Mouse (Mus musculus) forebrain, embryonic 14.5 days (tissue): Measurements from ENCODE around the gene Samd4b. TPM values are rescaled to one million over a fixed set of nuclear protein-coding genes. Genes with fewer than 3 reads are reported as not detected.

Experiments
- ATAC-seq: fragments of 200-750 bp; cut with Nextera tagmentation; 2 replicates; pipeline ENCODE4 v1.8.0; 2017; ENCODE audit warnings: mild to moderate bottlenecking, moderate library complexity
- DNase-seq: peaks from one replicate; pipeline ENCODE4 v3.0.0-alpha.2; 2015; ENCODE audit warnings: low spot score
- H3K27ac ChIP-seq: fragments of 300-500 bp; sonication (generic); 2 replicates; pipeline ENCODE4 v1.5.1; 2014; ENCODE audit warnings: low read depth, mild to moderate bottlenecking, control low read depth, low read length, moderate library complexity
- H3K27me3 ChIP-seq: fragments of 300-500 bp; sonication (generic); replicated peaks from 2 replicates; pipeline ENCODE4 v1.6.1; 2014; ENCODE audit warnings: low read length, control low read depth, mixed read lengths; ENCODE audit not compliant: control insufficient read depth, insufficient read depth
- H3K36me3 ChIP-seq: fragments of 300-500 bp; sonication (generic); 2 replicates; pipeline ENCODE4 v1.6.1; 2014; ENCODE audit warnings: low read length, control low read depth; ENCODE audit not compliant: control insufficient read depth, insufficient read depth
- H3K4me1 ChIP-seq: fragments of 300-500 bp; sonication (generic); 2 replicates; pipeline ENCODE4 v1.6.1; 2014; ENCODE audit warnings: antibody characterized with exemption, low read length, control low read depth; ENCODE audit not compliant: control insufficient read depth, insufficient read depth
- H3K4me2 ChIP-seq: fragments of 300-500 bp; sonication (generic); 2 replicates; pipeline ENCODE4 v1.6.1; 2014; ENCODE audit warnings: mild to moderate bottlenecking, control low read depth, low read length
- H3K4me3 ChIP-seq: fragments of 300-500 bp; sonication (generic); 2 replicates; pipeline ENCODE4 v1.5.1; 2014; ENCODE audit warnings: low read depth, low read length, control low read depth
- H3K9ac ChIP-seq: fragments of 300-500 bp; sonication (generic); 2 replicates; pipeline ENCODE4 v1.6.1; 2014; ENCODE audit warnings: mild to moderate bottlenecking, low read length, control low read depth, moderate library complexity
- H3K9me3 ChIP-seq: fragments of 300-500 bp; sonication (generic); replicated peaks from 2 replicates; pipeline ENCODE4 v1.6.1; 2016; ENCODE audit warnings: low read length, control low read depth, mixed read lengths; ENCODE audit not compliant: control insufficient read depth
- WGBS: fragments of 180-500 bp; shearing (Covaris S2); extraction: QIAGEN DNeasy Blood & Tissue Kit; methylation state at CpG from one replicate; pipeline ENCODE4 v1.1.7; 2014; 5-methylcytosine and 5-hydroxymethylcytosine counted together
- polyA plus RNA-seq: library from polyadenylated mRNA; unstranded; fragments of >200 nt; fragmentation: Nextera tagmentation; extraction: Ambion mirVana; gene quantifications from 2 replicates; pipeline ENCODE4 v1.2.1, GENCODE M21; 2014

The Samd4b gene
- polyA plus RNA-seq, 1 experiment from 2014 or later, result 20.1 TPM

DNA sequence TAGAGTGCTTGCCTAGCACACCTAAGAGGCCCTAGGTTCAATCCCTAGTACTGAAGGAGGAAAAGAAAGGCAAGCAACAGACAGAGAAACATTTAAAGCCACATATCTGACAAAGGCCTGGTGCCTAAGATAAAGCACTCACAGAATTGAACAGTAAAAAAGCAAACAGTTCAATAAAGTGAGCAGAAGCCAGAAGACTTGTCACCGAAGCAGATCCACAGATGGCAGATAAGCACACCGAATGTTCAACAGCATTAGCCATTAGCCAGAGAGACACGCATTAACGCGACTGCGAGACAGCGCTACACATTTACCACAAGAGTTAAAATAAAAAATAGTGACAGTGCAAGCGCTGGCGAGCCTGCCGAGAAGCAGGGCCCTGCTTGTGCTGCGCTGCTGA, 15.1 kb downstream of the Samd4b start:
- no peak overlapping the region for H3K4me2 ChIP-seq
- WGBS, result 78% methylated on average over 11 of the region's 11 CpGs
- H3K4me1 ChIP-seq, result peaks cover 9% of the 10 kb centered on the region
- DNase-seq (peak; percentile 39), ATAC-seq (no peak)
- no peaks in the 10 kb centered on the region for H3K27me3 ChIP-seq
- H3K9me3 ChIP-seq, result no peaks in the 10 kb centered on the region
- H3K36me3 ChIP-seq, result no peaks in the 10 kb centered on the region
- H3K9ac ChIP-seq, result no peak overlapping the region
- no peak overlapping the region for H3K4me3 ChIP-seq
- peak overlapping the region; percentile 60; the same call in 1 of the 2 replicates for H3K27ac ChIP-seq

DNA sequence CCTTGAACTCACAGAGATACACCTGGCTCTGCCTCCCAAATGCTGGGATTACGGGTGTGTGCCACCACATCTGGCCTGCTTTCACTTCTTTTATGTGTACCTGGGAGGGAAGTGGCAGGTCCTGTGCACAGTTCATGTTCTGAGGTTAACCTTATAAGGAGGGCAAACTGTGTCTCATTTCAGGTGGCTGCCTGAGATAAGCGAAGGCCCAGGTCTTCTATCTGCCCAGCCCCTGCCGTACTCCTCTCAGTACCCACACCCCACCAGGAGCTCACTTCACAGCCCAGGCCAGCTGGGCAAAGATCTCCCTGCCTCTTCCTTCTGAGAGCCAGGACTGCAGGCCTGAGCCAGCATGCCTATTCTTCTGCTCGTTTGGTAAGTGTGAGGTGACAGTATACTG, 16.2 kb downstream of the Samd4b start:
- DNase-seq (no peak), ATAC-seq (no peak)
- whole genome bisulfite sequencing, result 83% methylated on average over 4 of the region's 4 CpGs
- peaks cover 4% of the 10 kb centered on the region for H3K4me1 ChIP-seq
- no peaks in the 10 kb centered on the region for H3K36me3 ChIP-seq
- H3K27me3 ChIP-seq, result no peaks in the 10 kb centered on the region
- H3K9me3 ChIP-seq, result no peaks in the 10 kb centered on the region
- H3K9ac ChIP-seq, result no peak overlapping the region
- peak overlapping the region; percentile 33; the same call in 1 of the 2 replicates for H3K27ac ChIP-seq
- no peak overlapping the region for H3K4me2 ChIP-seq
- no peak overlapping the region for H3K4me3 ChIP-seq

DNA sequence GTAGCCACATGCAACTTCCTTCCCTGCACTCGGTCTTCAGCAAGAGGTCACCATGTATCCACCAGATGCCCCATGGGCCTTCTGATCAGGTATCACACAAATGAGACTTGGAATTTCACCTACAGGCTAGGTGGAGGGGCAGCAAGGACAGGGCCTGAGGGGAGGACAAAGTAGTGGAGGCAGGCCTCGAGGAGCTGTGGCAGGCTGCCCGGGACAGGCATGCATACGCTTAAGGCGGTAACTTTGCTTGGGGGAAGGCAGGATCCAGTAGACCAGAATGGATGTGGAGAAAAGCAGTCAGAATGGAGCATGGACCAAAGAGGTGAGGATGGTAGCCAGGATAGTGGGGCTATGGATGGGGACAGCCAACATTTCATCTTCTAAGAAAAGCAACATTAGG, 18.1 kb downstream of the Samd4b start:
- Histone ChIP-seq H3K27ac (no peak overlapping the region), H3K27me3 (no peaks in the 10 kb centered on the region), H3K4me3 (no peak overlapping the region), H3K36me3 (no peaks in the 10 kb centered on the region), H3K4me2 (no peak overlapping the region), H3K4me1 (peaks cover 2% of the 10 kb centered on the region), H3K9ac (no peak overlapping the region), H3K9me3 (no peaks in the 10 kb centered on the region)
- ATAC-seq, result no peak
- WGBS, result 69% methylated on average over 5 of the region's 5 CpGs
- no peak for DNase-seq

DNA sequence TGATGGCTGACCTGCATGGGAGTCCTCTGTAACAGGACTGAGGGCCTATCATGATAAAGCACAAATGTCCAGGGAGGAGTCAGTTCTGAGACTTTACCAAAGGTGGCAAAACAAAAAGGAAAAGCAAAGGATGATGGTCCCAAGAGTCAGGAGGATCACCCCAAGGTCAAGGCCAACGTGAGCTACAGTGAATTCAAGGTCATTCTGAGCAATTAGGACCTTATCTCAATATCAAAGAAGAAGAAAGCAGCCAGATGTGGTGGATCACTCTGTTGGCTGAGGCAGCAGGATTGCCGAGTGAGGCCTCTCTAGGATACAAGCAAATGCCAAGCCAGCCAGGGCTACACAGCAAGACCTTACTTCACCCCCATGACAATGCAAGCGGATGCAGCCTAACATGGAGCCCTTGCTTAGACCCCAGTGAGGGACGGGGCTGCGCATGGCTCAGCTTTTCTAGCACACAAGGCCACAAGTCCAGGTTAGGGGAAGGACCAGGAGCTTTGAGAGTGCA, 19.3 kb downstream of the Samd4b start:
- H3K4me1 ChIP-seq, result no peaks in the 10 kb centered on the region; the same call in none of the 2 replicates
- no peak overlapping the region for H3K4me3 ChIP-seq
- DNase-seq (no peak), ATAC-seq (no peak)
- no peak overlapping the region for H3K4me2 ChIP-seq
- H3K9me3 ChIP-seq, result no peaks in the 10 kb centered on the region
- no peaks in the 10 kb centered on the region for H3K27me3 ChIP-seq
- no peak overlapping the region for H3K9ac ChIP-seq
- no peaks in the 10 kb centered on the region for H3K36me3 ChIP-seq
- 85% methylated on average over 5 of the region's 5 CpGs for WGBS
- no peak overlapping the region for H3K27ac ChIP-seq

DNA sequence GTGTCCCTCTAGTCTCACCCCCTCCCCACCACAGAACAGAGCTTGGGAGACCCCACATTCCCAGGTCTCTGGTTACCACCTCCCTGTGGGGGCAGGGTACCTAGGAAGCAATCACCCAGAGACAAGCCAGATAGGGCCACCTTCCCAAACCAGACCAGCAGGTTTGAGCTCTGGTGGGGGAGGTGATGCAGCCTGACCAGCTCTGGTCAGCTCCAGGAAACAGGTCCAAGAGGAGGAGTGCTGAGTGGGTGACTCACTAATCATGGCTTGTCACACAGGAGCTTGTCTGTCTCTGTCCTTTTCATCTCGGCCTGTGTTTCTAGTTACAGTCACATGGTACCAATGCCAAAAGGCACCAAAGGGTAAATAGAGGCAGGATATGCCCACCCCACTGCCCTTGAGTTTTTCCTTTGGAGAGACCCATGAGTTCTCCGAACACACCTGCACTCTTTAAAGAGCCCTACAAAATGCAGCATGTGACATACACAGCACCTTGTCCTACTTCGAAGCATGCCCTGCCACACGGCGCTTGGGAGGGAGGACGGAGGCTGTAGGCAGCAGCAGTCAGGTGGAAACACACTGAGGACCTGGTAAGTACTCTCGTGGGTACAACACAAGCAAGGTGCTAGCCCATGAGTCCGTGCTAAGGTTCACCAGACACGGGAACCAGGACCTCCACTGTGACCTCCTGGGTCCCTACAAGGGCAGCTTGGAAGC, 20.0 kb downstream of the Samd4b start:
- Histone ChIP-seq H3K36me3 (no peaks in the 10 kb centered on the region), H3K4me3 (no peak overlapping the region), H3K27ac (no peak overlapping the region), H3K9me3 (no peaks in the 10 kb centered on the region), H3K4me1 (no peaks in the 10 kb centered on the region; the same call in none of the 2 replicates), H3K4me2 (no peak overlapping the region), H3K9ac (no peak overlapping the region), H3K27me3 (no peaks in the 10 kb centered on the region)
- DNase-seq (no peak), ATAC-seq (no peak)
- 88% methylated on average over 9 of the region's 9 CpGs for WGBS

DNA sequence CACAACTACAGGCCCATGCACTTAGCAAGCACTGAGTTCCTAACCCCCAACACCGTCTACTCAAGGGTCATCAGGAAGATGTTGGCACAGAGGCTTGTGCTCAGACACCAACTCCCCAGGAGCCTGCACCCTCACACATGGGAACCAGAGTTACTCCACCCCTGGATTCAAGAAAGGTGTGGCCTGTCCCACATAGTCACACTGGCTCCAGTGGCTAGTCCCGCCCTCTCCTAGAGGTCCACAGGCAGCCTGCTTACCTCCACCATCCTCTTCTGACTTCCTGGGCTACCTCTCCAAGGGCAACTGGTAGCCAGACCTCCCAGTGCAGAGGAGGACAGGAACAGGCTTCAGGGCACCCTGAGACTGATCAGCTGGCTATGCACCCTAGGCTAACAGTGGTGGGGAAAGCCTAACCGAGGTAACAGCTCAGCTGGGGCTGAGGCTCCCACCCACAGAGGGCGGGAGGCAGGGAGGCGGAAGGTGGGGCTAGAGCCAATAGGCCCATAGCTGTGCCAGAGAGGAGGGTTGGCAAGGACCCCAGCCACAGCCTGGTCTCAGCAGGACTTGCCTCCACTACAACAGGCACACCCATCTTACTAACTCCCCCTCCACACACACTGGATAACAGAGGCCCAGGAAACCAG, 21.6 kb downstream of the Samd4b start:
- no peaks in the 10 kb centered on the region for H3K36me3 ChIP-seq
- H3K4me1 ChIP-seq, result no peaks in the 10 kb centered on the region; the same call in none of the 2 replicates
- H3K9me3 ChIP-seq, result no peaks in the 10 kb centered on the region
- no peaks in the 10 kb centered on the region for H3K27me3 ChIP-seq
- ATAC-seq (no peak), DNase-seq (peak; percentile 39)
- no peak overlapping the region for H3K4me3 ChIP-seq
- no peak overlapping the region for H3K9ac ChIP-seq
- WGBS, result 69% methylated on average over 5 of the region's 5 CpGs
- H3K4me2 ChIP-seq, result no peak overlapping the region
- H3K27ac ChIP-seq, result no peak overlapping the region

DNA sequence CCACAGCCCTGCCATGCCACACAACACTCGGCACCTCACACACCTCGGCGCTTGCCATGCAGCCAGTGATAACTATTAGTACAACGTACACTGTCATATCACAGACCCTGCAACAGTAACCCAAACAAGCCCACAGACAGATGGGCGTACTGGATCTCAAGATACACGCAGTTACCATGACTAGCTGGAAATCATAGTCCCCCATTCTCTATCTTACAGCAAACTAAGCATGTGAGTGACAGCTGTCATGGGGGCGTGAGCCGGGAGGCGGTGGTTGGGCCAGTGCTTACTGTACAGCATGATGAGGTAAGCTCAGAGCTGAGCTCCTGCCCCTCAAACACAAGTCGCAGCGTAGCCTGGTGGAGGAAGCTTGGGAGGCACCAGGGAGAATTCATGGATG, 22.3 kb downstream of the Samd4b start:
- H3K36me3 ChIP-seq, result no peaks in the 10 kb centered on the region
- no peaks in the 10 kb centered on the region for H3K27me3 ChIP-seq
- no peak overlapping the region for H3K4me3 ChIP-seq
- no peak overlapping the region for H3K27ac ChIP-seq
- DNase-seq (no peak), ATAC-seq (no peak)
- no peaks in the 10 kb centered on the region for H3K9me3 ChIP-seq
- WGBS, result 90% methylated on average over 11 of the region's 11 CpGs
- H3K4me2 ChIP-seq, result no peak overlapping the region
- no peak overlapping the region for H3K9ac ChIP-seq
- no peaks in the 10 kb centered on the region; the same call in none of the 2 replicates for H3K4me1 ChIP-seq

DNA sequence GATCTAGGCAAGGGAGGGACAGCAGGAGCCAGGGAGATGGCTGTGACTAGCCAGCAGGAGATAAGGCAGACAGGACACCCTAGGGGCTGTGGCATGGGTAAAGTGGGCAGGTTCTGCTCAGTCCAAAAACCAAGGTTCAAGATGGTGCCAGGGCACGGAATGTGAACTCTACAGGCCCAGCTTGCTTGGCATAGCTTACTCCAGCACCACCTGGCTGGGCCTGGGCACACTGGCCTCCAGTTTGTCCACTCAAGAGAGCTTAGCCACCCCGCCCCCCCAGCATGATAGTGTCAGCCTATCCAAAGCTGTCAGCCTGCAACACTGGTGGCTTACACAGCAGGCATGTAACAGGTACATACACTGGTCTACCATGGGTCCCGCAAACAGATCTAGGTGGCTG, 24.7 kb downstream of the Samd4b start:
- no peaks in the 10 kb centered on the region for H3K27me3 ChIP-seq
- DNase-seq, result no peak
- H3K4me3 ChIP-seq, result no peak overlapping the region
- no peaks in the 10 kb centered on the region for H3K9me3 ChIP-seq
- no peak for ATAC-seq
- H3K9ac ChIP-seq, result no peak overlapping the region
- H3K4me1 ChIP-seq, result no peaks in the 10 kb centered on the region; the same call in 1 of the 2 replicates
- H3K27ac ChIP-seq, result no peak overlapping the region
- peaks cover 10% of the 10 kb centered on the region for H3K36me3 ChIP-seq
- WGBS, result 92% methylated on average over 3 of the region's 3 CpGs
- H3K4me2 ChIP-seq, result no peak overlapping the region

DNA sequence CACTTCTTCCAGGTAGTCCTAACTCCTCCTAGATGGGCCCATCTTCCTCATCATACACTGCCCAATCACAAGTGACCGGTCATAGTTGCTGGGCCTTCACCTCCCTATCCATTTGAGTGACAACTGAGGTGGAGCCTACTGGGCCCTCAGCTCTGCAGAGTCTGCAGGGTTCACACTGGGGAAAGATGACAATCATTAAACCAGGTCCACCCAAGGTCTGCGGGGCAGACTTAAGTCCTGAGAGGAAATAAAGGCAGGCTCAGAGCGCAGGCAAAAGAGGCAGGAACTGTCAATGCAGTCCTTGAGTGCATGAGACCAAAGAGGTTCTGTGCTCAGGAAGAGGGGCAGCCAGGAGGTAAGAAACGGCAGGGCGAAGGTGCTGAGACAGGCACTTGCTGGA, 25.3 kb downstream of the Samd4b start:
- Histone ChIP-seq H3K4me3 (no peak overlapping the region), H3K9me3 (no peaks in the 10 kb centered on the region), H3K9ac (no peak overlapping the region), H3K36me3 (peaks cover 14% of the 10 kb centered on the region), H3K4me2 (no peak overlapping the region), H3K27ac (no peak overlapping the region), H3K4me1 (no peaks in the 10 kb centered on the region; the same call in 1 of the 2 replicates), H3K27me3 (no peaks in the 10 kb centered on the region)
- ATAC-seq (no peak), DNase-seq (no peak)
- 93% methylated on average over 5 of the region's 5 CpGs for WGBS
